Mouse (Mus musculus) left cerebral cortex, postnatal 10 days (tissue): ENCODE data around the gene Olfr785. TPM values are rescaled to one million over a fixed set of nuclear protein-coding genes. Genes with fewer than 3 reads are reported as not detected.
"Not testable (repeated sequence)": the region's sequence is repeated elsewhere in the genome, so short reads cannot be mapped to it uniquely, and the experiment has no call there.

ENCODE experiments used
- DNase-seq, 2 experiments: peaks; one replicate each; pipeline ENCODE4 v3.0.0; 2021 to 2022; ENCODE audit warnings: low spot score in 2 of 2, mixed read lengths in 1 of 2; ENCODE audit errors: extremely low spot score in 1 of 2
- intact Hi-C: fragments of 180-260 bp; cut with DNase I; formaldehyde crosslinking; loops from one replicate; pipeline ENCODE4 v1.15.1; 2025
- total RNA-seq, 2 experiments: library from RNA; stranded (reverse); gene quantifications; 2 replicates each; pipeline ENCODE4 v1.2.3; 2021

Olfr785 gene
- not detected for total RNA-seq

DNA sequence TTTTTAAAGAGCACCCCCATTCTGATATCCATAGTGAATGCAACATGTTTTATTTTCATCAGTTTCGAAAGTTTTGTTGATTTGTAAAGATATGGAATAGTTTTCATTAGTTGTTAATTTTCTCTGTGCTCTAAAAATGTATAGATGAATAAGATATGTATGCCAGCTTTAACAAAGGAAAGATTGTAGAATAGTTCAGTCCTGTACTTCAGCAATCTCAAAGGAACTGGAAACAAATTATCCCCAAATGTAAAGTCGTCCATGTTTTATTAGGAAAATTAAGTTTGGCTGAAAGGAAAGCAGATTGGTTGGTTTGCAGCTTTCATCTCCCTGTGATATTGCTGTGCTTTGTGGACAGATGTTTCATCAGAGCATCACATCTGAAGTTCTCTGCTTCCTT lies at the start of gene Olfr785:
TSS of gene Olfr785 (plus strand) at position 301 of the 400 bp plus-strand sequence.
- no peak for DNase-seq

GRCm38 (mm10) chr10:129356496-129356895 lies 48.7 kb upstream of the Olfr785 start:
- DNase-seq, intact Hi-C loops: not testable (repeated sequence)

More for the DNA sequence above, at the start of gene Olfr785:
- intact Hi-C loops = no loop called here

GRCm38 (mm10) chr10:129357307-129357706 lies 47.9 kb upstream of the Olfr785 start:
- intact Hi-C loops = no loop called here
- no peak for DNase-seq

DNA sequence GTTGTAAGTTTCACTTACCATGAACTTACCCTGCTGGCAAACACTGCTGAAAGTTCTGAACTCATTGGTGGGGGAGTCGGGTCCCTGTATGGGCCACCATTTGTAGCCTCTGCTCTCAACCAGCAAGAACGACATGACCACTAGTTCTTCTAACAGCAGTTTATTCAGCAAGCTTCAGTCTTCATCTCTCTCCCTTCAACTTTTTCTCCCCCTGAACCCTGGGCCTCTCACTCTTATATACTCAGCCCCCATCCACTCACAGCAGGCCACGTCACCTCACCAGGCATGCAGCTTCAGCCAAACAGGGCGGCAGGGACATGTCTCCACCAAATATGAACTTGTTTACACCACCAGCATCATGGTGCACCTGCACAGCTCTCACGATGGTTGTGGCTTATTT lies 31.2 kb upstream of the Olfr785 start:
- intact Hi-C loops, DNase-seq: not testable (repeated sequence)

DNA sequence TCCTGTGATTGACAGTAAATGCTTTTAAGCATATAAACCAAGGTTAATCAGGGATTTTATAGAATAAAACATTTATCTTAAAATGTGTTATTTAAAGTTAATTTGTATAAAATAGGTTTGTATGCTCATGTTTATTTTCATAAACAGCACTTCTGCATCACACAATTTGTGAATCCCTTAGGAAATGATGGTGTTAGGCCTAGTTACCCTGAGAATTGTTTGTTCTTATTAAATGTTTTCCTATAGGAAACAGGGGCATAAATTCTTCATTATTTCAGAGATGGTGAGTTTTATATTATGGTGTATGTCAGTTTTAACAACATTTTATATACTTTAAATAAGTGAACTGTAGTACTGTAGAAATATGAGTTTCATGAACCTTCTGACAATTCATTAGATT lies 21.4 kb upstream of the Olfr785 start, which contains the start of gene Olfr784:
TSS of gene Olfr784 (plus strand) at position 301 of the 400 bp plus-strand sequence.
- DNase-seq = no peak
- intact Hi-C loops = no loop called here

DNA sequence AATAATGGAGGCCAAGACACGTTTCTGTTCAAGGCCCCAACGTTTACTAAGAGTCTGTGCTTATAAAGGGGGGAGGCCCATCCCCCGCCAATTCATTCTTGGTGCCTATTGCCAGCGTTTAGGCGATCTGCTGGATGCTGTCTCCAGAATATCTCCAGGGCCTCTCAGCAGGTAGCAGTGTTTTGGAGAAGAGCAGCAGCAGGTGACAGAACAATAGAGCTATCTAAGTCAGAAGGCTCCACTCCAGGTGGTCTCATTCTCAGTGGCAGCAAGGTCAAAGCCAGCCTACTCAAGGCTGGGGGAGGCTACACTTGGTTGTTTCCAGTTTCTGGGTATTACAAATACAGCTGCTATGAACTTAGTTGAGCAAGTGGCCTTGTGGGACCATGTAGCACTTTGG lies 4.3 kb upstream of the Olfr785 start:
- intact Hi-C loops = no loop called here
- no peak for DNase-seq

DNA sequence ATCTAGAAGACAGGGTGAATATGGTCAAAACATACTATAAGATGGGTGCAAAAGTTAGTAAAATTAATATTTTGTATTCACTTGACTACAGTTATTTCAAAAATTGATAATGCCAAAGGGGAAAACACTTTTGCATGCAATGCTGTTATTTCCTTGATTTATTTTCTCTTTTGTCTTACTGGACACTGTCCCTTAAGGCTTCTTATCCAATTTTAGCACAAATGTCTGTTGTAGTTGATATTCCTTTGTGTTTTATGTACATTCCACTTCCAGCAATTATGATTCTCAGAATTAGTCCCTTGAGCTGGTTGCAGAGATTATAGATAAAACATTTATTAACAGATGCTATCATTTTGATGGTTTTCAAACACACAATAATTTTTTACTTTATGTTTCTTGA lies 21.8 kb downstream of the Olfr785 start, which contains the start of gene Olfr786:
TSS of gene Olfr786 (plus strand) at position 301 of the 400 bp plus-strand sequence.
- intact Hi-C loops = no loop called here
- no peak for DNase-seq

Other genes with a start within 250 kb of the Olfr785 start
- not detected for gene Olfr771, start 240.7 kb upstream of the Olfr785 start, total RNA-seq
- gene Olfr772, start 227.5 kb upstream of the Olfr785 start, total RNA-seq = not detected
- gene Olfr773, start 218.0 kb upstream of the Olfr785 start, total RNA-seq = not detected
- gene Olfr774, start 169.2 kb upstream of the Olfr785 start, total RNA-seq = not detected
- not detected for gene Olfr775, start 157.0 kb upstream of the Olfr785 start, total RNA-seq
- gene Olfr776, start 146.3 kb upstream of the Olfr785 start, total RNA-seq = not detected
- gene Olfr777, start 133.9 kb upstream of the Olfr785 start, total RNA-seq = not detected
- gene Olfr780, start 87.3 kb upstream of the Olfr785 start, total RNA-seq = not detected
- not detected for gene Olfr781, start 76.6 kb upstream of the Olfr785 start, total RNA-seq
- gene Olfr782, start 56.6 kb upstream of the Olfr785 start, total RNA-seq = not detected
- under 1 TPM; 0.22 to 0.24 TPM for gene Olfr784, start 21.3 kb upstream of the Olfr785 start, total RNA-seq
- not detected for gene Olfr786, start 21.9 kb downstream of the Olfr785 start, total RNA-seq
- gene Olfr787, start 56.4 kb downstream of the Olfr785 start, total RNA-seq = not detected
- not detected for gene Olfr788, start 65.6 kb downstream of the Olfr785 start, total RNA-seq
- gene Olfr789, start 79.3 kb downstream of the Olfr785 start, total RNA-seq = not detected
- not detected for gene Olfr790, start 93.1 kb downstream of the Olfr785 start, total RNA-seq
- gene Olfr791, start 116.4 kb downstream of the Olfr785 start, total RNA-seq = not detected
- not detected for gene Olfr792, start 133.7 kb downstream of the Olfr785 start, total RNA-seq
- not detected for gene Olfr794, start 162.2 kb downstream of the Olfr785 start, total RNA-seq
- not detected for gene Olfr796, start 207.1 kb downstream of the Olfr785 start, total RNA-seq
- not detected for gene Olfr798, start 222.5 kb downstream of the Olfr785 start, total RNA-seq
- not detected for gene Olfr799, start 232.1 kb downstream of the Olfr785 start, total RNA-seq